Mouse (Mus musculus): ENCODE data around the gene Dgkb.

Gene Dgkb

GRCm38 (mm10) chr12:38598096-38598495 lies 780.6 kb downstream of the Dgkb start:
- DNase-seq, result no peak

- DNase-seq, result no peak
Measured at GRCm38 (mm10) chr12:38600165-38600845, 782.8 kb downstream of the Dgkb start.

DNA sequence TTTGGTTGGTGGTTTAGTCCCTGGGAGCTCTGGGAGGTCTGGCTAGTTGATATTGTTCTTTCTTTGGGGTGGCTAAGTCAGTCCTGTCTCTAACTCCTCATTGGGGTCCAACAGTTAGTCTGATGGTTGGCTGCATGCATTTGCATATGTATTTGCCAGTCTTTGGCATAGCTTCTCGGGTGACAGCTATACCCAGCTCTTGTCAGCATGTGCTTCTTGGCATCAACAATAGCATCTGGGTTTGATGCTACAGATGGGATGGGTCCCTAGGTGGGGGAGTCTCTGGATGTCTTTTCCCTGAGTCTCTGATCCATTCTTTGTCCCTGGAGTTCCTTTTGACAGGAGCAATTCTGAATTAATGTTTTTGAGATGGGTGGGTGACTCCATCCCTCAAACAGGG lies 790.6 kb downstream of the Dgkb start:
- no peak for DNase-seq

GRCm38 (mm10) chr12:38668265-38668664 lies 850.7 kb downstream of the Dgkb start:
- DNase-seq, result no peak
